Mouse (Mus musculus) bone marrow macrophage, adult 2 months (primary cell): ENCODE measurements around the gene Metap1d. TPM values are rescaled to one million over a fixed set of nuclear protein-coding genes. Genes with fewer than 3 reads are reported as not detected.

Experiments
- H3K27ac ChIP-seq: 2 replicates; pipeline ENCODE4 v1.5.1; 2012; ENCODE audit warnings: low read depth, low read length; ENCODE audit not compliant: insufficient read depth
- H3K4me1 ChIP-seq: 2 replicates; pipeline ENCODE4 v1.6.1; 2012; ENCODE audit warnings: low read length; ENCODE audit not compliant: control insufficient read depth, insufficient read depth
- H3K4me3 ChIP-seq: 2 replicates; pipeline ENCODE4 v1.5.1; 2012; ENCODE audit warnings: mild to moderate bottlenecking, low read length, moderate library complexity; ENCODE audit not compliant: insufficient read depth
- CTCF ChIP-seq: IDR thresholded peaks from 2 replicates; pipeline ENCODE4 v1.5.1; 2012; ENCODE audit warnings: low read depth, mild to moderate bottlenecking, low read length, moderate library complexity
- POLR2A ChIP-seq: IDR thresholded peaks from 2 replicates; pipeline ENCODE4 v1.6.1; 2012; ENCODE audit warnings: mild to moderate bottlenecking, low read depth, low read length, borderline replicate concordance
- polyA plus RNA-seq: library from polyadenylated mRNA; stranded (reverse); fragments of >200 nt; gene quantifications from 2 replicates; pipeline ENCODE4 v1.2.4, GENCODE M21; 2012; ENCODE audit not compliant: missing spikeins, insufficient read depth, insufficient read length

Gene Metap1d
- 32.5 and 36.9 TPM in 2 replicates for polyA plus RNA-seq

DNA sequence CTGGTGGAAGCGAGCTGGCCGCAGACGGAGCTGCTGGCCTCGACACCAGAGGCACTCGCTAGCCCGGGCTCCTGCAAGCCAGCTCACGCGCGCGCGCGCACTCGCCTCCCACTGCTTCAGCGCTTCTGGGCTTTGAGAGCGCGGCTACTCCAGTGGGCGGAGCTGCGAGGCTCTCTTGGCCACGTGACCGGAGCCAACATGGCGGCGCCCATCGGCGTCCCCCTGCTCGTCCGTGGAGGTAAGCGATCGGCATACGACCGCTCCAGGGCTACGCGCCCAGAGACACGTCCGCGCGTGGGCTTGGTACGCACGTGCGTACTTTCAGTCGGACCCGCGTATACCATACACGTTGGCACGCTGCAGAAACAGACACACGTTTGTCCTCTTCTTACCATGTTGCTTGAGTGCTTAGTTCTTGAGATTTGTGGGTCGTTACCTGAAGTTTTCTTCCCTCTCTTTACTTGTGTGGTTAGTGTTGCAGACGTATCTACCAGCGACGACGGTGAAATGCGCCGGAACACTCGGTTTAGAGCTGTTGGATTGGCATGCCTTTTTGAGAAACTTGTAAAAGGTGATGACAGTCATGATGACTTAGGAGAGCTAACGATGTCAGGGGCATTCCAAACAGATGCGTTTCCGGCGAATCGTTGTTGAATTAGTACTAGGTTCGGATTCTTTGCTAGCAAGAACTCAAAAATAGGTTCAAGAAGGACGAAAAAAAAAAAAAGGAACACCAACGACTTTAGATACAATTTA is at the start of gene Metap1d:
Gene Metap1d, plus strand, starts transcription at position 116 of the 756 bp plus-strand sequence.
- TF ChIP-seq CTCF (no peak), POLR2A (no peak)
- peak within 1 kb of the TSS; percentile 69 for H3K4me3 ChIP-seq
- H3K27ac ChIP-seq: peak within 1 kb of the TSS; percentile 2; the same call in 1 of the 2 replicates
- peaks cover 2% of the 10 kb centered on the region; the same call in 1 of the 2 replicates for H3K4me1 ChIP-seq

DNA sequence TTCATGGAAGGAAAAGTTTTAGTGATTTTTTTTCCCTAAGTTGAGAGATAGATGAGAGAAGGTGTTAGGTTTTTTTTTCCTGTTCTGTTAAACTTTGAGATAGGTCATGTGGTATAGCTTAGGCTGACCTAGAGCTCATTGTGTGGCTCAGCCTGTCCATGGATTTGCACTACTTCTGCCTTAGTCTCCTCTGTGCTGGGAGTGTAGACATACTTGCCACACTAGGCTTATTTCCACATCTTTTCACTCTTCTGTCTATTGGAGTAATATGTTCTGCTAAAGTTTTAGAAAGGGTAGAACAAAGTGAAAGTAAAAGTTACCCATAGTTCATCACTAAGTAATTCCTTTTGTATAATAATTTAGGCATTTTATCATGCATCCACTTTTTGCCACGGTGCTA is 47.5 kb upstream of the Metap1d start:
- H3K27ac ChIP-seq: no peak overlapping the region
- H3K4me1 ChIP-seq: no peaks in the 10 kb centered on the region
- TF ChIP-seq CTCF: no peak
- TF ChIP-seq POLR2A: no peak
- H3K4me3 ChIP-seq: no peak overlapping the region

DNA sequence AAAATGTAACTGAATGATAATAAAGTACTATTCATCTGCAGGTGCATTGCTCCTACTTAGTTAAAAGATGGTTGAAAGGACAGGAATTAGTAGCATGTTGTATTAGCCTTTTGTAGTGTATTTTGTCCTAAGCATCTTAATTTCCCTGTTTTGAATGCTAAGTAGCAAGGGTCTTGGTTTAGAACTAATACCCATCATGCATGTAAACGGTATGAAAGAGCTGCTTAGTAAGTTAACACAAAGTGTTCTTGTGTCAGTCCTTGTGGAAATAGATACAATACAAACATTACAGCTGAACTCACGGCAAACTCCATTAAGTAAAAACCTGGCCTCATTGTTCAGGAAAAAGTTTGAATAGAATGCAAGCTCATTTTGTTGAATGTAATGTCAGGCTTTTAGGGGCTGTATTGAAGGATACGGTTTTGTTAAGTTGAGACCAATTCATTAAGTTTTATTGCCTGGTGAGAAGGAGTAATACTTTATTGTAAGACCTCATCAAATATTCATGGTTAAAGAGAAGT is 34.3 kb upstream of the Metap1d start:
- no peak for TF ChIP-seq POLR2A
- no peak for TF ChIP-seq CTCF
- Histone ChIP-seq H3K4me1 (0 out of 2 replicates have a peak, but pooled peaks cover 2% of the 10 kb centered on the region), H3K4me3 (no peak overlapping the region), H3K27ac (no peak overlapping the region)

DNA sequence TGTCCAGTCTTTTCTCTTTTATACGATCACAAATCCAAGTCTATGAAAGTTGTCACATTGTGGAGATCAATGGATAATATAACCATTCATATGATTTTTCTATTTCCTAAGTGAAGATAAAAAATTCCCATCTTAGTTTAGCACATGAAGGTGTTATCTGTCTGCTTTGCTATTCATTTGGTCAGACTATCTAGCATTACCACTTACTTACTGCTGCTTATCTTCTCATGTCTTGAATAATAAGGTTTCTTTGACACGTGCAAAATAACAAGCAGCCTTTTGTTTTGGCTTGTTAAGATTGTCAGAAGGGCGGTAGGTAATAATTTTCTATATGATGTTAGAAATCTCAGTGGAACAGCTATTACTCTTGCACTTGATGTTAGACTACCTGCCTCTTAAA is 33.7 kb upstream of the Metap1d start:
- Histone ChIP-seq H3K4me1 (0 out of 2 replicates have a peak, but pooled peaks cover 2% of the 10 kb centered on the region), H3K27ac (no peak overlapping the region), H3K4me3 (no peak overlapping the region)
- TF ChIP-seq POLR2A (no peak), CTCF (no peak)

DNA sequence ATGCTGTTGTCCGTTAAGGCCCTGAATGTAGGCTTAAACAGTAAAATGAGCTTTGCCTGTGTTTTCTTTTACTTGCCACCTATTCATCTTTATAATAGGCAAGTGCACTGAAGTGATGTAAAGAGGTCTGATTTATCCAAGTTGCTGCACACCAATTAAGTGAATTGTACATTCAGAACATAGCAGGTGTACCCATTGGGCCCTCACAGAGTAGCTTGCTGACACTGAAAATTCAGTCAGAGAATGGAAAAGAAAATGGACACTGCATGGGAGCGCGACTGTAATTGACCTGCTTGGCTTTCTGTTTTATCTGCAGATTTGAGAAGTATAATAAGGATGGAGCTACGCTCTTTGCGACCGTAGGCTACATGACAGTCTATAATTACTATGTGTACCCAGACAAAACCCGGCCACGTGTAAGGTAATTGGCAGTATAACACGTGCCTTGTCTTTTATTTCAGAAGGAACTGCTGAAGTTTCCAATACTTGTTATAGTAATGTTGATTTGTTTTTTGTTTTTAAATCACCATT is 32.1 kb upstream of the Metap1d start:
- Histone ChIP-seq H3K27ac (no peak overlapping the region), H3K4me1 (0 out of 2 replicates have a peak, but pooled peaks cover 2% of the 10 kb centered on the region), H3K4me3 (no peak overlapping the region)
- no peak for TF ChIP-seq CTCF
- no peak for TF ChIP-seq POLR2A

DNA sequence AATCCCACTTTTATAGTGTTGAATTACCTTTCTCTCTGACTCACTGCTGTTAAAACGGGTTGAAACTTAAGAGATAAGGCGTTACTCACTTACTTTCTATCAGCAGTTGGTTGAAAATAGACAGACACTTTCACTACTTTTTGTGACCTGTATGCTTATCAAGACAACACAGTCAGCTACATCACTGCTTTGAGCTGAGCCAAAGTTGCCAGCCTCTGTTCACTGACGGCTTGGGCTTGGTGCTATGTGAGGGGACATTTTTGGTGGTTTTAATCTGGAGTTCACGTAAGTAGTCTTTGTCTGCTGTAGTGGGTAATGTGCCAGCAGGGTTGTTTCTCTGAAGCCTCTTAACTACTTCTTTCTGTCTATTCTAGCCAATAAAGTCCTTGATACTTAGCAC is 28.5 kb upstream of the Metap1d start:
- TF ChIP-seq POLR2A (no peak), CTCF (no peak)
- no peak overlapping the region for H3K4me3 ChIP-seq
- no peak overlapping the region for H3K27ac ChIP-seq
- H3K4me1 ChIP-seq: no peaks in the 10 kb centered on the region

DNA sequence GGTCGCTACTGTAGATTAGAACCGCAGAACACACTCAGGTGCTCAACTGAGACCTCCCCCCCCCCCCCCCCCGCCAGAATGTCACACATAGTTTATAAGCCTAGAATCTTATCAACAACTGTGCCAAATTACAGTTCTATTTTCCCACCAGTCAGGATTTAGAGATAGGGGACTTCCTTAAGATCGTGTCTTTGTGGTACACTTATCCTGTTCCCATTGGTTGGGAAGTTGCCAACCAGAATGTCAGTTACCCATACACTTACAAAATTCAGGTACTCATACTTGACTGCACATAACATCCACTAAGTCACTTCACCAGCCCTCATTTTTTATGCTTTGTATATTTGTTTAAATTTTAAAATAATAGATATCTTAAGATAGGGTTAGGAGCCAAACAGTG is 17.6 kb upstream of the Metap1d start:
- no peak overlapping the region for H3K4me3 ChIP-seq

DNA sequence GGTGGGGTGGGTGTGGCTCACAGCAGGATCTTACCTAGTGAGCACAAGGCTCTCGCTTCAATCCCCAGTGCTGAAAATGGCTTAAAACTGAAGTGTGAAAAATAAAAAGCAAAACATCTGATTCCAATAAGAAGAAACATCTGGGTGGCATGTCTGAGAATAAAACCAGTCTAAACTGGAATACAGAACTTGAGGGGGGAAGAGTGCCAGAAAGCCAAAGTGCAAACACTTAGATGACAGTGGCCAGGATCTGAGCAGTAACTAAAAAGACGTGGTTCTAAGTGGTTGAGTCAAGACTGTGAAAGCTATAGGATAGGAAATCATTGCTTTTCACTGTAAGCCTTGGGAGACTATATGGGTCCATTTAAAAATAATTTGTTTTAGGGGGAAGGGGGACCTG is 9.7 kb upstream of the Metap1d start:
- H3K27ac ChIP-seq: no peak overlapping the region
- TF ChIP-seq POLR2A (no peak), CTCF (no peak)
- no peak overlapping the region for H3K4me3 ChIP-seq
- 0 out of 2 replicates have a peak, but pooled peaks cover 3% of the 10 kb centered on the region for H3K4me1 ChIP-seq

More for the DNA sequence above, 17.6 kb upstream of the Metap1d start:
- no peak for TF ChIP-seq CTCF
- no peak for TF ChIP-seq POLR2A
- no peak overlapping the region for H3K27ac ChIP-seq
- H3K4me1 ChIP-seq: no peaks in the 10 kb centered on the region

DNA sequence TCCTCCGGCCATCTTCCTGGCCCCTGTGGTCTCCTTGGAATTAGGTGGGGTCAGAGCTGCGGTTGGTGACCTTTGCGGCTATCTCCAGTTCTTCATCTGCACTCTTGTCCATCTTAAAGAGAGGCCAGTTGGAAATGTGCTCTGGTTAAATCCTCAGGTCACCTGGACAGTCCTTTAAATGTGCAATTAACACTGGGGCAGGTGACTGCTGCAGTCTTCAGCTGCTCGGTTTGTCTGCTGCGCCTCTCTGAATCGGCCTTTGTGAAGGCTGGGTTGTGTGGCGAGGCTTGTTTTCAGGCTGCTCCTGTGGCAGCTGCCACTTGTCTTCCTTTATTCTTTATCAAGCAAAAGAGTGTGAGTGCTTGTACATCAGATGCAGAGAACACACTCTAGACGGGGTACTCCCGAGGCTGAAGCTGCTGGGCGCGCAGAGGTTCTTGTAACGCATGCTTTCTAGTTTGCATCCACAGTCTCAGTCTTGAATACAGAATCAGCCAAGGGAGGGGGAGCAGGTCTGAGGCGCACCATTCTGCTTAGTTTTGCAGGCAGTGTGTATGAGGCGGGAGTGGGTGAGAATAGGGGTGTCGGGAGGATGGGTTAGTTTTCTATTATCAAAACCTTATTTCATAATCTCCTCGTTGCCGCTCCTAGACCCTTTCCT is 7.4 kb upstream of the Metap1d start:
- H3K4me3 ChIP-seq: no peak overlapping the region
- no peak overlapping the region for H3K27ac ChIP-seq
- TF ChIP-seq CTCF (no peak), POLR2A (no peak)
- H3K4me1 ChIP-seq: 0 out of 2 replicates have a peak, but pooled peaks cover 3% of the 10 kb centered on the region
